Mouse (Mus musculus) R1 (cell line): ENCODE measurements at regions not wholly inside any gene's neighbourhood (a gene's known extent, or its start where the extent isn't known, plus 50 kb on each side); places are given as distances from the start of the nearest gene placed in this dataset.

Source experiments
- DNase-seq: peaks from one replicate; pipeline ENCODE4 v3.0.0-alpha.2; 2018; ENCODE audit warnings: low read depth, low spot score

- DNase-seq = no peak
These were observed 281.0 kb upstream of the Tle1 start for GRCm38 (mm10) chr4:72481748-72482147.

GRCm38 (mm10) chr4:72480535-72480934 is 279.8 kb upstream of the Tle1 start:
- no peak for DNase-seq

- no peak for DNase-seq
These were observed 268.6 kb upstream of the Tle1 start for GRCm38 (mm10) chr4:72469236-72469875.

- peak; percentile 2 for DNase-seq
These were observed 243.6 kb upstream of the Tle1 start for GRCm38 (mm10) chr4:72444177-72444770.

- DNase-seq = no peak
These were observed 236.6 kb upstream of the Tle1 start for GRCm38 (mm10) chr4:72437367-72437766.

- DNase-seq = no peak
These were observed 224.6 kb upstream of the Tle1 start for GRCm38 (mm10) chr4:72425316-72425715.

- DNase-seq = no peak
These were observed 211.5 kb upstream of the Tle1 start for GRCm38 (mm10) chr4:72412100-72412788.

- DNase-seq = no peak
These were observed 210.6 kb upstream of the Tle1 start for GRCm38 (mm10) chr4:72411343-72411742.

- no peak for DNase-seq
These were observed 200.0 kb upstream of the Tle1 start for GRCm38 (mm10) chr4:72400759-72401158.

GRCm38 (mm10) chr4:72391887-72392435 is 191.2 kb upstream of the Tle1 start:
- no peak for DNase-seq

- DNase-seq = no peak
These were observed 189.3 kb upstream of the Tle1 start for GRCm38 (mm10) chr4:72389811-72390625.

GRCm38 (mm10) chr4:72384901-72385264 is 184.2 kb upstream of the Tle1 start:
- no peak for DNase-seq

- no peak for DNase-seq
These were observed 183.7 kb upstream of the Tle1 start for GRCm38 (mm10) chr4:72384259-72384900.

- no peak for DNase-seq
These were observed 183.0 kb upstream of the Tle1 start for GRCm38 (mm10) chr4:72383729-72384128.

GRCm38 (mm10) chr4:72382517-72383147 is 181.9 kb upstream of the Tle1 start:
- DNase-seq = no peak

GRCm38 (mm10) chr4:72381742-72382141 is 181.0 kb upstream of the Tle1 start:
- DNase-seq = no peak

- no peak for DNase-seq
These were observed 180.4 kb upstream of the Tle1 start for GRCm38 (mm10) chr4:72381116-72381515.

GRCm38 (mm10) chr4:72379515-72379914 is 178.8 kb upstream of the Tle1 start:
- DNase-seq = no peak

GRCm38 (mm10) chr4:72379011-72379410 is 178.3 kb upstream of the Tle1 start:
- DNase-seq = no peak

GRCm38 (mm10) chr4:72377520-72377919 is 176.8 kb upstream of the Tle1 start:
- DNase-seq = no peak

GRCm38 (mm10) chr4:72351985-72352384 is 151.3 kb upstream of the Tle1 start:
- no peak for DNase-seq
